Mouse (Mus musculus) liver, adult 2 months (tissue): ENCODE measurements at regions not wholly inside any gene's neighbourhood (a gene's known extent, or its start where the extent isn't known, plus 50 kb on each side); places are given as distances from the start of the nearest gene placed in this dataset.

Experiments used
- CTCF ChIP-seq: fragments of 200-500 bp; IDR thresholded peaks from 2 replicates; pipeline ENCODE4 v1.5.1; 2011; ENCODE audit warnings: low read depth, low read length, control low read depth
- POLR2A ChIP-seq: fragments of 200-500 bp; IDR thresholded peaks from 2 replicates; pipeline ENCODE4 v1.6.1; 2011; ENCODE audit warnings: low read length, control low read depth; ENCODE audit not compliant: insufficient read depth; ENCODE audit errors: extremely low read depth

DNA sequence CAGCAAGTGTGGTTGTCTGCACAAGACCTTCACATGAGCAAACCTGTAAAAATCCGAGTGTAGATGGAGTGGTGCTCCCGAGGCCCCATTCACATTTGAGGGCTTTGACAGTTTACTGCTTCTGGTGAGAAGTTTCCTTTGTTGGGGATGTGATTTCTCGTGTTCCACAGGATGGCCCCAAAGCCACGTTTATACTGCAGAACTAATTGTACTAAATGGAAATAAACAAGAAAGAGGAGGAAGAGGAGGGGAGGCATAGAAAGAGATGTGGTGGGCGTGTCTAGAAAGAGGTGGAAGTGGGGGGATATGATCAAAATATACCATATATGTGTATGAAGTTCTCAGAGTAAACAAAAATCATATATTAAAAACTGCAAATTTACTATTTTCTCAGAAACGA, 68.8 kb upstream of the Map9 start:
- TF ChIP-seq CTCF (no peak), POLR2A (no peak)
